Comparison of ENCODE assay signal across 24 mouse cellular contexts in genomic region chr14:54454669-54455528, GRCm38 (mm10). TPM values are rescaled to one million over a fixed set of nuclear protein-coding genes. Genes with fewer than 3 reads are reported as not detected.
DNase-seq lines count a peak whose midpoint lies in the region; ATAC-seq and TF ChIP-seq lines count a peak whose summit lies in the region.
"Had no signal": no experiment of that assay in that cellular context is flagged by ENCODE, and none has a peak within 500 bp of the region (broad histone marks: within the 10 kb centered on the region; RNA-seq: fewer than 3 reads in every experiment).

No protein-coding gene starts in this region.

- no peaks in the 10 kb centered on the region for H3K36me3 ChIP-seq in intestine, embryonic 14.5 days (ENCODE audit: control insufficient read depth, insufficient read depth, low read length)
- H3K36me3 ChIP-seq in intestine, postnatal 0 days (ENCODE audit: control insufficient read depth, insufficient read depth): no peaks in the 10 kb centered on the region
- H3K36me3 ChIP-seq in stomach, embryonic 16.5 days (ENCODE audit: control insufficient read depth, insufficient read depth, low read length): no peaks in the 10 kb centered on the region
- H3K36me3 ChIP-seq: embryonic facial prominence, embryonic 13.5 days; forebrain, embryonic 12.5 days; heart, embryonic 15.5 days; midbrain, embryonic 10.5 days had no signal

- peak; percentile 58; the same call in 1 of the 2 replicates for ATAC-seq in intestine, embryonic 14.5 days (replicated peaks; ENCODE audit: low FRiP score, low TSS enrichment, low read depth)
- ATAC-seq in intestine, postnatal 0 days: peak; percentile 86
- ATAC-seq in stomach, embryonic 16.5 days (ENCODE audit: insufficient read depth, low FRiP score): peak; percentile 21; the same call in 1 of the 2 replicates
- ATAC-seq: activated CD4-positive, CD25-positive, alpha-beta regulatory T cell, adult 4 months had no signal

- TF ChIP-seq CTCF in intestine, postnatal 0 days (IDR thresholded peaks at IDR 0.05; ENCODE audit: low read depth): no peak

- no peak overlapping the region for H3K4me2 ChIP-seq in intestine, embryonic 14.5 days (ENCODE audit: low read length)
- H3K4me2 ChIP-seq in intestine, postnatal 0 days (replicated peaks; ENCODE audit: low read depth): peak overlapping the region; percentile 4; the same call in 1 of the 2 replicates
- H3K4me2 ChIP-seq in stomach, embryonic 16.5 days (ENCODE audit: low read depth, low read length): no peak overlapping the region
- H3K4me2 ChIP-seq: embryonic facial prominence, embryonic 13.5 days; forebrain, embryonic 12.5 days; heart, embryonic 15.5 days; hindbrain, embryonic 14.5 days had no signal

- H3K4me3 ChIP-seq in intestine, embryonic 14.5 days (ENCODE audit: low read depth, low read length): no peak overlapping the region
- H3K4me3 ChIP-seq in intestine, postnatal 0 days (ENCODE audit: low read depth, low read length): no peak overlapping the region
- no peak overlapping the region for H3K4me3 ChIP-seq in stomach, embryonic 16.5 days (replicated peaks; ENCODE audit: low read length)
- H3K4me3 ChIP-seq: embryonic facial prominence, embryonic 13.5 days; erythroblast, embryonic 14.5 days; forebrain, embryonic 12.5 days; gastrocnemius, adult 2 months; heart, embryonic 15.5 days; midbrain, embryonic 10.5 days had no signal

- DNase-seq in intestine, embryonic 14.5 days (ENCODE audit: low spot score): no peak
- peak; percentile 70 for DNase-seq in lung, postnatal 36 days
- DNase-seq in cerebellum, postnatal 36 days: no peak
- DNase-seq in thymus, postnatal 4 days: no peak
- no peak for DNase-seq in left cerebral cortex, adult 8-10 months (ENCODE audit: low spot score in 2 of 2)
- DNase-seq: adrenal gland, postnatal 10 days; cerebellum, adult 2 months; cerebellum, postnatal 25 days; embryo, embryonic 11 days; gastrocnemius, adult 2 months; heart, postnatal 36 days; kidney, adult 11 months; thymus, postnatal 36 days had no signal

- no peaks in the 10 kb centered on the region for H3K27me3 ChIP-seq in intestine, embryonic 14.5 days (replicated peaks; ENCODE audit: control insufficient read depth, insufficient read depth, low read length)
- no peaks in the 10 kb centered on the region for H3K27me3 ChIP-seq in intestine, postnatal 0 days (replicated peaks; ENCODE audit: control insufficient read depth, insufficient read depth, low read length)
- no peaks in the 10 kb centered on the region for H3K27me3 ChIP-seq in stomach, embryonic 16.5 days (ENCODE audit: control insufficient read depth, insufficient read depth, low read length)
- H3K27me3 ChIP-seq: embryonic facial prominence, embryonic 13.5 days; forebrain, embryonic 12.5 days; heart, embryonic 15.5 days had no signal

- WGBS in intestine, embryonic 14.5 days: 65% methylated on average over 11 of the region's 11 CpGs
- 38% methylated on average over 11 of the region's 11 CpGs for WGBS in intestine, postnatal 0 days
- 58% methylated on average over 11 of the region's 11 CpGs for WGBS in stomach, embryonic 16.5 days

- peak overlapping the region; percentile 52; the same call in 1 of the 2 replicates for H3K27ac ChIP-seq in intestine, embryonic 14.5 days (ENCODE audit: low read depth)
- H3K27ac ChIP-seq in intestine, postnatal 0 days (ENCODE audit: low read depth, low read length): 0 out of 2 replicates have a peak overlapping the region, but pooled peaks have one; percentile 5
- H3K27ac ChIP-seq in stomach, embryonic 16.5 days (ENCODE audit: low read length): no peak overlapping the region
- H3K27ac ChIP-seq: embryonic facial prominence, embryonic 13.5 days; forebrain, embryonic 12.5 days; gastrocnemius, adult 2 months; heart, embryonic 15.5 days; hindbrain, embryonic 14.5 days; midbrain, embryonic 10.5 days had no signal

- no peaks in the 10 kb centered on the region for H3K9me3 ChIP-seq in intestine, embryonic 14.5 days (ENCODE audit: control insufficient read depth, low read length)
- H3K9me3 ChIP-seq in intestine, postnatal 0 days (ENCODE audit: control insufficient read depth): no peaks in the 10 kb centered on the region
- no peaks in the 10 kb centered on the region for H3K9me3 ChIP-seq in stomach, embryonic 16.5 days (replicated peaks; ENCODE audit: control insufficient read depth, low read length)
- H3K9me3 ChIP-seq: embryonic facial prominence, embryonic 13.5 days; forebrain, embryonic 12.5 days; heart, embryonic 15.5 days; midbrain, embryonic 10.5 days had no signal

- H3K9ac ChIP-seq in intestine, embryonic 14.5 days (ENCODE audit: low read length): no peak overlapping the region
- no peak overlapping the region for H3K9ac ChIP-seq in intestine, postnatal 0 days (ENCODE audit: low read depth, low read length)
- H3K9ac ChIP-seq in stomach, embryonic 16.5 days (ENCODE audit: low read length): no peak overlapping the region
- H3K9ac ChIP-seq: embryonic facial prominence, embryonic 13.5 days; forebrain, embryonic 12.5 days; heart, embryonic 15.5 days; hindbrain, embryonic 14.5 days had no signal

- no peaks in the 10 kb centered on the region for H3K4me1 ChIP-seq in intestine, embryonic 14.5 days (replicated peaks; ENCODE audit: control insufficient read depth, insufficient read depth, low read length)
- H3K4me1 ChIP-seq in intestine, postnatal 0 days (replicated peaks; ENCODE audit: control insufficient read depth, insufficient read depth, low read length): no peaks in the 10 kb centered on the region
- H3K4me1 ChIP-seq in stomach, embryonic 16.5 days (ENCODE audit: control insufficient read depth, insufficient read depth, low read length): no peaks in the 10 kb centered on the region; the same call in 1 of the 2 replicates
- H3K4me1 ChIP-seq: embryonic facial prominence, embryonic 13.5 days; forebrain, embryonic 12.5 days; heart, embryonic 15.5 days; midbrain, embryonic 10.5 days had no signal

RNA-seq across cellular contexts. Expression of gene Lrp10, which starts 9.0 kb away (rescaled TPM):
- 43.7 and 50.7 TPM in 2 replicates for polyA plus RNA-seq in intestine, embryonic 14.5 days (2014; fragmentation: Nextera tagmentation; extraction: Ambion mirVana)
- polyA plus RNA-seq in intestine, postnatal 0 days (2015; fragmentation: Nextera tagmentation; extraction: Ambion mirVana): 105 and 108 TPM in 2 replicates
- 39.6 and 40.3 TPM in 2 replicates for polyA plus RNA-seq in stomach, embryonic 16.5 days (2015; fragmentation: Nextera tagmentation; extraction: Ambion mirVana)
- 10 to 100 TPM; 24.1 to 27.4 (median 25.8) TPM for total RNA-seq in left cerebral cortex, adult 8-10 months (2022)

RNA-seq across cellular contexts. Expression of gene Rem2, which starts 21.0 kb away (rescaled TPM):
- 2.9 and 3.7 TPM in 2 replicates for polyA plus RNA-seq in intestine, embryonic 14.5 days (2014; fragmentation: Nextera tagmentation; extraction: Ambion mirVana)
- 0.78 and 0.89 TPM in 2 replicates for polyA plus RNA-seq in intestine, postnatal 0 days (2015; fragmentation: Nextera tagmentation; extraction: Ambion mirVana)
- polyA plus RNA-seq in stomach, embryonic 16.5 days (2015; fragmentation: Nextera tagmentation; extraction: Ambion mirVana): 1.5 TPM in 2 replicates
- total RNA-seq in left cerebral cortex, adult 8-10 months (2022): 10 to 100 TPM; 11.7 to 18.2 (median 13.6) TPM
- total RNA-seq: gastrocnemius, adult 2 months; gastrocnemius, postnatal 4 days; heart, postnatal 36 days; liver, adult 2 months had no signal
- polyA plus RNA-seq: erythroblast, embryonic 14.5 days had no signal

RNA-seq across cellular contexts. Expression of gene Mmp14, which starts 23.5 kb away (rescaled TPM):
- polyA plus RNA-seq in intestine, embryonic 14.5 days (2014; fragmentation: Nextera tagmentation; extraction: Ambion mirVana): 129 and 133 TPM in 2 replicates
- polyA plus RNA-seq in intestine, postnatal 0 days (2015; fragmentation: Nextera tagmentation; extraction: Ambion mirVana): 49.4 and 53.7 TPM in 2 replicates
- 120 and 126 TPM in 2 replicates for polyA plus RNA-seq in stomach, embryonic 16.5 days (2015; fragmentation: Nextera tagmentation; extraction: Ambion mirVana)
- 10 to 100 TPM in 3 of 4 experiments, 1 to 10 TPM in 1; 8.7 to 14.8 (median 11.9) TPM for total RNA-seq in left cerebral cortex, adult 8-10 months (2022)

RNA-seq across cellular contexts. Expression of gene Mrpl52, which starts 28.2 kb away (rescaled TPM):
- 316 and 324 TPM in 2 replicates for polyA plus RNA-seq in intestine, embryonic 14.5 days (2014; fragmentation: Nextera tagmentation; extraction: Ambion mirVana)
- 300 and 317 TPM in 2 replicates for polyA plus RNA-seq in intestine, postnatal 0 days (2015; fragmentation: Nextera tagmentation; extraction: Ambion mirVana)
- polyA plus RNA-seq in stomach, embryonic 16.5 days (2015; fragmentation: Nextera tagmentation; extraction: Ambion mirVana): 206 and 264 TPM in 2 replicates
- 100 to 1,000 TPM in 2 of 4 experiments, 10 to 100 TPM in 2; 71.6 to 109 (median 87.4) TPM for total RNA-seq in left cerebral cortex, adult 8-10 months (2022)

RNA-seq across cellular contexts. Expression of gene Slc7a7, which starts 37.3 kb away (rescaled TPM):
- polyA plus RNA-seq in intestine, embryonic 14.5 days (2014; fragmentation: Nextera tagmentation; extraction: Ambion mirVana): 19.3 and 21.5 TPM in 2 replicates
- 188 TPM in 2 replicates for polyA plus RNA-seq in intestine, postnatal 0 days (2015; fragmentation: Nextera tagmentation; extraction: Ambion mirVana)
- 19.0 and 23.0 TPM in 2 replicates for polyA plus RNA-seq in stomach, embryonic 16.5 days (2015; fragmentation: Nextera tagmentation; extraction: Ambion mirVana)
- total RNA-seq in left cerebral cortex, adult 8-10 months (2022): 1 to 10 TPM; 1.1 to 7.5 (median 3.4) TPM

Comparison
In these comparisons a context has a peak if more than half of its experiments do, and no peak if none do; other contexts are left out.
1. ATAC-seq: peak in every context shown above with its lines; median percentile 86 in intestine, postnatal 0 days; 58 in intestine, embryonic 14.5 days; 21 in stomach, embryonic 16.5 days.